Mouse (Mus musculus) CH12.LX (cell line): ENCODE data around the gene Agmat. TPM values are rescaled to one million over a fixed set of nuclear protein-coding genes. Genes with fewer than 3 reads are reported as not detected.

Source experiments
- DNase-seq: peaks from one replicate; pipeline ENCODE4 v3.0.0-alpha.2; 2013; ENCODE audit errors: extremely low read depth
- H3K27ac ChIP-seq: 2 replicates; pipeline ENCODE4 v1.5.1; 2012; ENCODE audit warnings: low read depth, mild to moderate bottlenecking, control low read depth, moderate library complexity; ENCODE audit not compliant: insufficient read depth
- H3K27me3 ChIP-seq: replicated peaks from 2 replicates; pipeline ENCODE3; 2012; ENCODE audit warnings: inconsistent platforms
- H3K36me3 ChIP-seq, 2 experiments: replicated peaks in 1 of 2; 2 replicates each; pipeline versions ENCODE3 to v1.6.1; 2012; ENCODE audit warnings: inconsistent platforms in 1 of 2, low read length in 1 of 2, mild to moderate bottlenecking in 1 of 2, mixed read lengths in 1 of 2, moderate library complexity in 1 of 2; ENCODE audit not compliant: control insufficient read depth in 1 of 2, insufficient read depth in 1 of 2
- H3K4me1 ChIP-seq, 2 experiments: 2 replicates each; pipeline ENCODE4 v1.6.1; 2012; ENCODE audit warnings: inconsistent platforms in 1 of 2, moderate library complexity in 1 of 2; ENCODE audit not compliant: insufficient read depth in 2 of 2, control insufficient read depth in 1 of 2
- H3K4me2 ChIP-seq: 2 replicates; pipeline ENCODE4 v1.6.1; 2012; ENCODE audit warnings: low read depth, mild to moderate bottlenecking, control low read depth; ENCODE audit not compliant: poor library complexity, insufficient read depth, severe bottlenecking
- H3K4me3 ChIP-seq, 3 experiments: fragments of 150-350 bp in 1 of 3; sonication (generic) in 1 of 3; replicated peaks in 1 of 3; 2 replicates each; pipeline versions ENCODE3 to v1.5.1; 2011 to 2012; ENCODE audit warnings: low read depth in 2 of 3, low read length in 2 of 3, mild to moderate bottlenecking in 2 of 3, moderate library complexity in 2 of 3, control low read depth in 1 of 3, improper control_type of control experiment in 1 of 3, inconsistent platforms in 1 of 3, mixed read lengths in 1 of 3; ENCODE audit not compliant: poor library complexity in 1 of 3
- H3K79me2 ChIP-seq: replicated peaks from 2 replicates; pipeline ENCODE4 v1.6.1; 2012; ENCODE audit warnings: mild to moderate bottlenecking, moderate library complexity; ENCODE audit not compliant: control insufficient read depth, poor library complexity, insufficient read depth, severe bottlenecking; ENCODE audit errors: extremely low read depth
- H3K9ac ChIP-seq: 2 replicates; pipeline ENCODE4 v1.6.1; 2012; ENCODE audit warnings: low read depth, mild to moderate bottlenecking, control low read depth, moderate library complexity; ENCODE audit not compliant: insufficient read depth
- H3K9me3 ChIP-seq: replicated peaks from 2 replicates; pipeline ENCODE3; 2012; ENCODE audit warnings: low read length, inconsistent platforms, mixed read lengths
- BHLHE40 ChIP-seq: IDR thresholded peaks from 2 replicates; pipeline ENCODE4 v1.6.1; 2011; ENCODE audit warnings: mild to moderate bottlenecking, low read depth, low read length, improper control_type of control experiment
- CHD2 ChIP-seq: IDR thresholded peaks from 2 replicates; pipeline ENCODE4 v1.6.1; 2011; ENCODE audit warnings: low read length, improper control_type of control experiment
- E2F4 ChIP-seq: IDR thresholded peaks from 2 replicates; pipeline ENCODE4 v1.6.1; 2011; ENCODE audit warnings: low read depth, low read length, improper control_type of control experiment; ENCODE audit not compliant: insufficient replicate concordance
- ELF1 ChIP-seq: IDR thresholded peaks from 2 replicates; pipeline ENCODE4 v1.6.1; 2014; ENCODE audit warnings: low read depth, mild to moderate bottlenecking, inconsistent platforms, low read length, improper control_type of control experiment
- EP300 ChIP-seq: IDR thresholded peaks from 2 replicates; pipeline ENCODE4 v1.6.1; 2011; ENCODE audit warnings: low read length, improper control_type of control experiment
- ETS1 ChIP-seq: conservative IDR thresholded peaks from 2 replicates; pipeline ENCODE4 v1.6.1; 2012; ENCODE audit warnings: low read depth, mild to moderate bottlenecking, inconsistent platforms, low read length, improper control_type of control experiment, moderate library complexity
- HCFC1 ChIP-seq: IDR thresholded peaks from 2 replicates; pipeline ENCODE4 v1.6.1; 2012; ENCODE audit warnings: low read depth, mild to moderate bottlenecking, inconsistent platforms, low read length, improper control_type of control experiment
- JUND ChIP-seq: conservative IDR thresholded peaks from 2 replicates; pipeline ENCODE4 v1.6.1; 2011; ENCODE audit warnings: low read depth, low read length, improper control_type of control experiment
- KAT2A ChIP-seq: IDR thresholded peaks from 2 replicates; pipeline ENCODE4 v1.6.1; 2012; ENCODE audit warnings: low read length, improper control_type of control experiment, inconsistent platforms; ENCODE audit not compliant: insufficient replicate concordance
- MAZ ChIP-seq: IDR thresholded peaks from 2 replicates; pipeline ENCODE4 v1.6.1; 2012; ENCODE audit warnings: low read depth, mild to moderate bottlenecking, inconsistent platforms, low read length, improper control_type of control experiment, moderate library complexity
- MEF2A ChIP-seq: IDR thresholded peaks from 2 replicates; pipeline ENCODE4 v1.6.1; 2014; ENCODE audit warnings: low read depth, mild to moderate bottlenecking, inconsistent platforms, low read length, improper control_type of control experiment, borderline replicate concordance
- MYC ChIP-seq: IDR thresholded peaks from 2 replicates; pipeline ENCODE4 v1.6.1; 2011; ENCODE audit warnings: low read depth, mild to moderate bottlenecking, improper control_type of control experiment, low read length
- NELFE ChIP-seq: IDR thresholded peaks from 2 replicates; pipeline ENCODE4 v1.6.1; 2011; ENCODE audit warnings: low read depth, low read length, improper control_type of control experiment
- NRF1 ChIP-seq: IDR thresholded peaks from 2 replicates; pipeline ENCODE4 v1.6.1; 2014; ENCODE audit warnings: low read depth, mild to moderate bottlenecking, inconsistent platforms, low read length, improper control_type of control experiment, moderate library complexity
- PAX5 ChIP-seq: IDR thresholded peaks from 2 replicates; pipeline ENCODE4 v1.6.1; 2012; ENCODE audit warnings: low read length, inconsistent platforms, mixed read lengths
- POLR2A ChIP-seq: IDR thresholded peaks from 2 replicates; pipeline ENCODE4 v1.6.1; 2011; ENCODE audit warnings: low read depth, mild to moderate bottlenecking, improper control_type of control experiment, low read length
- POLR2AphosphoS2 ChIP-seq: IDR thresholded peaks from 2 replicates; pipeline ENCODE4 v1.6.1; 2011; ENCODE audit warnings: low read depth, low read length, improper control_type of control experiment
- RAD21 ChIP-seq: IDR thresholded peaks from 2 replicates; pipeline ENCODE4 v1.6.1; 2011; ENCODE audit warnings: low read depth, mild to moderate bottlenecking, low read length, improper control_type of control experiment, moderate library complexity
- SIN3A ChIP-seq: IDR thresholded peaks from 2 replicates; pipeline ENCODE4 v1.6.1; 2012; ENCODE audit warnings: low read length, improper control_type of control experiment, inconsistent platforms
- TBP ChIP-seq: conservative IDR thresholded peaks from 2 replicates; pipeline ENCODE4 v1.6.1; 2011; ENCODE audit warnings: low read depth, low read length, improper control_type of control experiment
- TCF12 ChIP-seq: IDR thresholded peaks from 2 replicates; pipeline ENCODE4 v1.6.1; 2014; ENCODE audit warnings: low read depth, mild to moderate bottlenecking, inconsistent platforms, low read length, improper control_type of control experiment
- UBTF ChIP-seq: IDR thresholded peaks from 2 replicates; pipeline ENCODE4 v1.6.1; 2012; ENCODE audit warnings: low read depth, mild to moderate bottlenecking, inconsistent platforms, low read length, improper control_type of control experiment, moderate library complexity
- ZC3H11A ChIP-seq: IDR thresholded peaks from 2 replicates; pipeline ENCODE4 v1.6.1; 2012; ENCODE audit warnings: low read depth, mild to moderate bottlenecking, inconsistent platforms, low read length, improper control_type of control experiment
- ZKSCAN1 ChIP-seq: IDR thresholded peaks from 2 replicates; pipeline ENCODE4 v1.6.1; 2012; ENCODE audit warnings: low read depth, inconsistent platforms, low read length, improper control_type of control experiment, borderline replicate concordance
- ZNF384 ChIP-seq: IDR thresholded peaks from 2 replicates; pipeline ENCODE4 v1.6.1; 2012; ENCODE audit warnings: low read depth, low read length, improper control_type of control experiment, inconsistent platforms
- dilution Hi-C: fragments of 300-500 bp; cut with MboI; formaldehyde crosslinking; loops from 2 replicates; pipeline ENCODE4 v1.14.3; 2020; ENCODE audit warnings: low sequenced_read_pairs; ENCODE audit not compliant: extremely low pct_unique_long_range_greater_than_20kb, extremely low pct_ligation_motif_present
- in situ Hi-C: fragments of 300-500 bp; cut with MboI; formaldehyde crosslinking; loops from 3 replicates; pipeline ENCODE4 v1.14.3; 2019; ENCODE audit warnings: low sequenced_read_pairs, low pct_ligation_motif_present, low pct_unique_long_range_greater_than_20kb, mixed read lengths
- polyA plus RNA-seq: library from polyadenylated mRNA; unstranded; fragments of >175 nt; gene quantifications from 2 replicates; pipeline ENCODE4 v1.2.1, GENCODE M21; 2012; ENCODE audit warnings: low read depth; ENCODE audit not compliant: insufficient read length
- total RNA-seq, 2 experiments: library from RNA; depleted of rRNA; stranded (reverse); fragments of 300-350 nt in 1 of 2; fragments of >200 nt in 1 of 2; gene quantifications; 2 replicates each; pipeline ENCODE4 v1.2.3; 2012 to 2014

The Agmat gene
- total and polyA plus RNA-seq, 3 experiments, result not detected

DNA sequence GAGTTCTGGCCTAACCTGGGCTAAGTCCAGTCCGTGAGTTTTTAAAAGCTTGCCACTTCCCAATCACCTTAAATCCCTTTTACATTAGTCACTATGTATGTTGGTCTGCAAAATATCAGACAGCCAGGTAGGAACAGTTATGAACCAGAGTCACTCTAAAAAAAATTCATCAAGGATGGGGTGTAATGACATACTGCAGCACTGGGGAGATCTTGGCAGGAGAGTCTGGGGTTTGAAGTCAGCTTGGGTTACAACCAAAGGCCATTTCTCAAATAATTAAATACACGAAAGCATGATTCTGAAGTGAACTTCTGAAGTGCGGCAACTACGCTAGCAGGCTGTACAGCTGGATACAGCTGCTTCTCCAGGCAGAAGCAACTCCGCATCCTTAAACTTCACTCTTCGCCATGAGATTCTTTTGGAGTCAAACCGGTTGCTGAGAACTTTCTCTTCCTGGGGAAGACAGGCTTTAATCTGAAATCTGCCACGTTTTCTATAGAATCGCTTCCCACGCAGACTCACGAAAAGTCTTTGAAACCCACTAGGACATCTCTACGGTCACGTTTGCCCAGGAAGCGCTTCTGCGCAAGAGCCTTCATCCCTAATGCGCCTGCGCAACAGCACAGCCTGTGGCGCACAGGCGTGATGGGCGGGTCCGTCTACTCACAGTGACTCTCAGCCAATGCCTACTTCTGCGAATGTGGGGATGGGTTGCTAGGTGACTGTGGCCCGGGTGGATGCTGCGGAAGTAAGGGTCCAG, 11.8 kb upstream of the Agmat start:
- Histone ChIP-seq H3K4me1 (peaks cover 0 to 8% of the 10 kb centered on the region in 2 experiments; a peak in 2 of 4 replicates), H3K9me3 (no peaks in the 10 kb centered on the region), H3K79me2 (no peaks in the 10 kb centered on the region), H3K27me3 (no peaks in the 10 kb centered on the region), H3K27ac (no peak overlapping the region), H3K4me3 (peak overlapping the region in 2 of 3 experiments; percentile 44 to 48), H3K4me2 (peak overlapping the region; percentile 64), H3K9ac (no peak overlapping the region), H3K36me3 (no peaks in the 10 kb centered on the region)
- in situ Hi-C loops (no loop called here), dilution Hi-C loops (no loop called here)
- TF ChIP-seq POLR2A, result peak; percentile 81
- TF ChIP-seq POLR2AphosphoS2, result no peak
- TF ChIP-seq EP300, result no peak
- no peak for TF ChIP-seq KAT2A
- TF ChIP-seq ETS1, result no peak
- peak; percentile 73 for TF ChIP-seq ELF1
- 0 out of 2 replicates have a peak, but pooled peaks have one; percentile 47 for TF ChIP-seq TBP
- TF ChIP-seq NRF1, result peak; percentile 98
- TF ChIP-seq JUND, result no peak
- no peak for TF ChIP-seq RAD21
- TF ChIP-seq ZC3H11A, result no peak
- TF ChIP-seq TCF12, result peak; percentile 44; the same call in 1 of the 2 replicates
- 0 out of 2 replicates have a peak, but pooled peaks have one; percentile 51 for TF ChIP-seq HCFC1
- TF ChIP-seq MYC, result no peak
- peak; percentile 88 for TF ChIP-seq NELFE
- no peak for TF ChIP-seq ZKSCAN1
- peak; percentile 95 for DNase-seq

DNA sequence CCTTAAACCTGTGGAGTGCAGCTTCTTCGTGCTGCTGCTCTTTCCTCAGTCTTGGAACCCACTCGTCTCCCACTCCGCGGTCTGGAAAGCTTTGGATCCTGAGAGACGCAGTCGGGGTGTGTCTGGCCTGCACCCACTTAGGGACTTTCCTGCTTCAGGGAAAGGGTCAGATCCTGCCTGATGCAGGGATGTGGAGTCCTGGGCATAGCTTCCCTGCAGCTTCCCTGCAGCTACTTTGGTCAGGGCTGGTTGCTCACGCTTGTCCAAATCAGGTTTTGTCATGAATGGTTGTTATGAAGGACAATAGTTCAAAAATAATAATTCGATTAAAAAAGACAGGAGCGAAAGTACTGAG, 11.3 kb upstream of the Agmat start:
- Histone ChIP-seq H3K9ac (no peak overlapping the region), H3K4me1 (peaks cover 0 to 8% of the 10 kb centered on the region in 2 experiments; a peak in 2 of 4 replicates), H3K9me3 (no peaks in the 10 kb centered on the region), H3K79me2 (no peaks in the 10 kb centered on the region)
- dilution Hi-C loops (no loop called here), in situ Hi-C loops (no loop called here)
- TF ChIP-seq CHD2 (no peak), EP300 (no peak), NELFE (no peak), PAX5 (no peak), POLR2A (no peak), SIN3A (no peak), RAD21 (no peak), TBP (no peak), E2F4 (no peak), MAZ (no peak), ETS1 (no peak), ZNF384 (no peak; the same call in 1 of the 2 replicates), BHLHE40 (no peak), UBTF (no peak), ELF1 (no peak), ZKSCAN1 (no peak), POLR2AphosphoS2 (no peak), MEF2A (no peak)
- TF ChIP-seq, all 38 proteins: peak for 0
- Histone ChIP-seq H3K27ac (no peak overlapping the region), H3K4me3 (peak overlapping the region in 2 of 3 experiments; percentile 34 to 44), H3K27me3 (no peaks in the 10 kb centered on the region), H3K4me2 (0 out of 2 replicates have a peak overlapping the region, but pooled peaks have one; percentile 10), H3K36me3 (no peaks in the 10 kb centered on the region)
- no peak for DNase-seq
